Mouse (Mus musculus) liver, adult 2 months (tissue): Measurements from ENCODE around the gene Nanos2. TPM values are rescaled to one million over a fixed set of nuclear protein-coding genes. Genes with fewer than 3 reads are reported as not detected.

Experiments used
- DNase-seq: peaks from one replicate; pipeline ENCODE4 v3.0.0-alpha.2; 2011; ENCODE audit warnings: low read depth, low spot score; ENCODE audit errors: extremely low read depth
- H3K27ac ChIP-seq: fragments of 200-500 bp; replicated peaks from 2 replicates; pipeline ENCODE4 v1.5.1; 2012; ENCODE audit warnings: low read depth, mild to moderate bottlenecking, control low read depth, inconsistent platforms, low read length; ENCODE audit not compliant: insufficient read depth
- H3K27me3 ChIP-seq: fragments of 200-500 bp; 2 replicates; pipeline ENCODE4 v1.6.1; 2012; ENCODE audit warnings: mild to moderate bottlenecking, moderate library complexity, low read length, inconsistent platforms; ENCODE audit not compliant: control insufficient read depth, insufficient read depth
- H3K36me3 ChIP-seq: fragments of 200-500 bp; 2 replicates; pipeline ENCODE4 v1.6.1; 2012; ENCODE audit warnings: low read length, inconsistent platforms; ENCODE audit not compliant: control insufficient read depth, insufficient read depth
- H3K4me1 ChIP-seq: fragments of 200-500 bp; 2 replicates; pipeline ENCODE4 v1.6.1; 2011; ENCODE audit warnings: low read length; ENCODE audit not compliant: control insufficient read depth, insufficient read depth
- H3K4me3 ChIP-seq: fragments of 200-500 bp; 2 replicates; pipeline ENCODE4 v1.5.1; 2011; ENCODE audit warnings: low read depth, mild to moderate bottlenecking, control low read depth, low read length, moderate library complexity; ENCODE audit not compliant: insufficient read depth
- H3K79me2 ChIP-seq: fragments of 200-500 bp; 2 replicates; pipeline ENCODE4 v1.6.1; 2012; ENCODE audit warnings: inconsistent platforms, mild to moderate bottlenecking, low read length, moderate library complexity; ENCODE audit not compliant: control insufficient read depth, insufficient read depth
- H3K9ac ChIP-seq: fragments of 200-500 bp; 2 replicates; pipeline ENCODE4 v1.6.1; 2012; ENCODE audit warnings: low read depth, mild to moderate bottlenecking, control low read depth, inconsistent platforms, low read length
- CTCF ChIP-seq: fragments of 200-500 bp; IDR thresholded peaks from 2 replicates; pipeline ENCODE4 v1.5.1; 2011; ENCODE audit warnings: low read depth, low read length, control low read depth
- POLR2A ChIP-seq: fragments of 200-500 bp; IDR thresholded peaks from 2 replicates; pipeline ENCODE4 v1.6.1; 2011; ENCODE audit warnings: low read length, control low read depth; ENCODE audit not compliant: insufficient read depth; ENCODE audit errors: extremely low read depth
- WGBS: fragments of 180-500 bp; shearing (Covaris S2); methylation state at CpG from one replicate; pipeline ENCODE4 v1.1.7; 2018; 5-methylcytosine and 5-hydroxymethylcytosine counted together
- polyA plus RNA-seq: library from polyadenylated mRNA; depleted of rRNA; stranded (reverse); fragments of >200 nt; gene quantifications from 2 replicates; pipeline ENCODE4 v1.2.3, GENCODE M21; 2012
- total RNA-seq: library from RNA; depleted of rRNA; stranded (reverse); fragments of >200 nt; gene quantifications from 2 replicates; pipeline ENCODE4 v1.2.3, GENCODE M21; 2014

Nanos2 gene
- total and polyA plus RNA-seq, 2 experiments, result not detected

DNA sequence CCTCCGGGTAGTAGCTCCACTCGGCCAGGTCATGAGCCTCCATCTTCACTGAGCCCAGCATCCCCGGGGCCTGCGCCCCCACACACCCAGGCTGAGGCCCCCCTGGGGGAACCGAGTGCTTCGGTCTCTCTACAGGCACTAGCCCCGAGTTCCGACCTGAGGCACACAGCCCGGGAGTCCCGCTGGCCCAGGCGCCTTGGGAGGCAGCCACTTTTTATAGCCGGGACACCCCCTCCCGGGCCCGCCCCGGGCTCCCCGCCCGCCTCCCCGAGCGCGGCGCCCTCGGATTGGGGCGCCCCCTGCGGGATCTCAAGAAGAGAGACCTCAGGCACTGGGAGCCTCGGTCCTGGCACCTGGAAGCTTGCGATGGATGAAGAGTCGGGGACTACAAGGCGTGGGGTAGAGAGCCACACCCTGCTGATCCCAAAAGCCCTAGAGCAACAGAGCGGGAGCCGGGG, 36.2 kb downstream of the Nanos2 start, which contains the start of gene Foxa3:
Gene Foxa3 (minus strand): TSS at position 182 of the 458 bp plus-strand sequence.
- Histone ChIP-seq H3K4me3 (peak within 1 kb of the TSS; percentile 99), H3K79me2 (peaks cover 25% of the 10 kb centered on the region; the same call in 1 of the 2 replicates), H3K9ac (peak within 1 kb of the TSS; percentile 99), H3K4me1 (peaks cover 12% of the 10 kb centered on the region), H3K36me3 (no peaks in the 10 kb centered on the region), H3K27ac (peak within 1 kb of the TSS; percentile 93), H3K27me3 (no peaks in the 10 kb centered on the region)
- WGBS, result 1% methylated on average over 30 of the region's 30 CpGs
- peak; percentile 98 for TF ChIP-seq POLR2A
- TF ChIP-seq CTCF, result peak; percentile 70
- DNase-seq, result peak; percentile 73

DNA sequence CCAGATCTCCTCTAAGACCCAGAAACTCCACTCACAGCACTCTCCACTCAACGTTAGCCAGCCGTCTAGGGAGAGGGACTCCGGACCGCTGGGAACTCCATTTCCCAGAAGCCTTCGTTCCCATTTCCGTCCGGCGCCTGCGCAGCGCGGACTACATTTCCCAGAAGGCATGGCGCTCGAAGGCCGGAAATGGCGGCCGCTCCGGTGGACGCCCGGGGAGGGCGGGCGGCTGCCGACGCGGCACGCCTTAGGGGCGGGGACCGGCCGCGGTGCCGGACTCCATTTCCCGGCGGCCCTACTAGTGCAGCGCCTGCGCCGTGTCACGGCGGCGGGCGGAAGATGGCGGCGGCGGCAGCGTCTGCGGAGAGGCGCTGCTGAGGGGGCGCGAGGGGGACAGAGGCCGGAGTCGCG, 36.9 kb downstream of the Nanos2 start, which contains the start of gene Sympk:
Gene Sympk (plus strand): TSS at position 282 of the 411 bp plus-strand sequence.
- no peak for TF ChIP-seq CTCF
- 0 out of 2 replicates have a peak, but pooled peaks have one; percentile 33 for TF ChIP-seq POLR2A
- H3K4me3 ChIP-seq, result peak within 1 kb of the TSS; percentile 99
- peak; percentile 82 for DNase-seq
- peak within 1 kb of the TSS; percentile 99 for H3K9ac ChIP-seq
- WGBS, result 1% methylated on average over 45 of the region's 50 CpGs
- H3K27ac ChIP-seq, result peak within 1 kb of the TSS; percentile 93
- peaks cover 25% of the 10 kb centered on the region; the same call in 1 of the 2 replicates for H3K79me2 ChIP-seq
- no peaks in the 10 kb centered on the region for H3K36me3 ChIP-seq
- no peaks in the 10 kb centered on the region for H3K27me3 ChIP-seq
- peaks cover 8% of the 10 kb centered on the region; the same call in 1 of the 2 replicates for H3K4me1 ChIP-seq

DNA sequence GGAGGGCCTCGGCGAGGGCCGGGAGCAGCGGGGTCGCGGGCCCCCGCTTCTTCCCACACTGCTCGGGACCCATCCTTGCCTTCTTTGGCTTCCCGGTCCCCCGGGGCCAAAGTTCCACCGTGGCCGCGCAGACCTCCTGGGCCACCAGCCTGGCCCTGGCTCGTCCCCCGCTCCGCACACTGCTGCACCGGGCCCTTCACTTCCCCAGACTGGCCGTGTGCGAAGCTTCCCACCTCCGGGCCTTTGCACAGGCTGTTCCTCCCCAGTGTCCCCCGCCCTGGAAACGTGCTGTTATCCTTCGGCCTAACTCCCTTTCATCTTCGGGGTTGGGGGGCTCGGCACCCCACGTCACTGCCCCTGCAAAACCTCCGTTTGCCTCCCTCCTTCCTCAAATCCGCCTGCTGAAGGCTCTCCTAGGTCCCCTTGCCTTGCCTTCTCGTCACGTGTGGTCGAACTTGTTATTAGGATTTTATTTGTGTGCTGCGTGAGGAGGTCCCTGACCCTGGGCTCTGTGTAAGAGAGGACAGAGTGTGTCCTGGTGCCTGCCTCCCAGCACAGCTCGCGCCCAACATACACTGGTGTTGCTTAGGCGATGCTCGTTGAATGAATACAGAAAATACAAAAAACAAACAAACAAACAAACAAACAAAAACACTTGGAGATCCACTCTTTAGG, 37.5 kb downstream of the Nanos2 start:
- peak overlapping the region; percentile 95 for H3K9ac ChIP-seq
- H3K27me3 ChIP-seq, result no peaks in the 10 kb centered on the region
- H3K27ac ChIP-seq, result peak overlapping the region; percentile 28; the same call in 1 of the 2 replicates
- WGBS, result under 1% methylated on average over 32 of the region's 36 CpGs
- peaks cover 25% of the 10 kb centered on the region; the same call in 1 of the 2 replicates for H3K79me2 ChIP-seq
- H3K4me1 ChIP-seq, result peaks cover 4% of the 10 kb centered on the region; the same call in 1 of the 2 replicates
- peak overlapping the region; percentile 95 for H3K4me3 ChIP-seq
- H3K36me3 ChIP-seq, result peaks cover 2% of the 10 kb centered on the region; the same call in 1 of the 2 replicates
- no peak for TF ChIP-seq POLR2A
- no peak for TF ChIP-seq CTCF
- no peak for DNase-seq

DNA sequence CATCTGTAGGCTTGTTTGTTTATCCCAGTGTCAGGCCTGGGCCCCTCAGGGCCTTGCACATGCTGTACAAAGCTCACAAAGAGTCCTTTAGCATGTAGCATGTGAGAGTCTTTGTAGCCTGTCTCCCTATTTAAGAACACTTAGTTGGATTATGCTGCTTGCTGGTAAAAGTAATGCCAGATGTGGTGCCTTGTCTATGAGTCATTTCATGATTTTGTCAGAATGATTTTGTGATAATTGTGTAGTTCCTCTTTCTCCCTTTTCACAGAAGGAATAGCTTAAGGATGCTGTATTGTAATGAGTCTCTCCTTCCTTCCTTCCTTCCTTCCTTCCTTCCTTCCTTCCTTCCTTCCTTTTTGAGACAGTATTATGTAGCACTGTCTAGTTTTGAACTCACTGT, 40.9 kb downstream of the Nanos2 start:
- H3K27ac ChIP-seq, result no peak overlapping the region
- H3K79me2 ChIP-seq, result peaks cover 10% of the 10 kb centered on the region; the same call in 1 of the 2 replicates
- no peak overlapping the region for H3K4me3 ChIP-seq
- no peak for DNase-seq
- peaks cover 17% of the 10 kb centered on the region for H3K36me3 ChIP-seq
- H3K4me1 ChIP-seq, result 0 out of 2 replicates have a peak, but pooled peaks cover 2% of the 10 kb centered on the region
- H3K9ac ChIP-seq, result no peak overlapping the region
- TF ChIP-seq POLR2A (no peak), CTCF (no peak)
- no peaks in the 10 kb centered on the region for H3K27me3 ChIP-seq

DNA sequence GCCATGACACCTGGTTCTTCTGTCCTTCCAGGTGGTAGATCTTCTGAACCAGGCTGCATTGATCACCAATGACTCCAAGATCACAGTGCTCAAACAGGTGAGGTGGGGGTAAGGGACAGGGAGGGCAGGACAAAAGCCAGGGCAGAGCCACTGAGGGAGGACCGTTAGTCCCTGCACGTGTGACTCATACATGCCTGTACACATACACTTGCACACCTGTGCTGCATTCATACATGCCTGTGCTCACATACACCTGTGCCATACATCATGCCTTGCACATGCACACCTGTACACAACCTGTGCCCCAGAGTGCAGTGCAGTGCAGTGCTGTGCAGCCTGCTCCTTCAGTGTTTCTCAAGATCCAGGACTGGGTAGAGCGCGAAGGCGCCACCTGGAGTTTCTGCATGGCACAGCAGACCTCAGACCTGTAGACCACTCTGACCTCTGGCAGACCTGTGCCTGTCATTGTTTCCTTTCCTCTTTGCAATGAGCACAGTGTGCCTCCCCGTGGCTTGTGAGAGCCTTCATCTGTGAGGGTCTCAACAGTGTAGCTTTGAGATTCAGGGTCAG, 42.0 kb downstream of the Nanos2 start:
- peaks cover 7% of the 10 kb centered on the region; the same call in 1 of the 2 replicates for H3K79me2 ChIP-seq
- DNase-seq, result no peak
- no peak overlapping the region for H3K4me3 ChIP-seq
- H3K27me3 ChIP-seq, result no peaks in the 10 kb centered on the region
- peaks cover 17% of the 10 kb centered on the region for H3K36me3 ChIP-seq
- H3K27ac ChIP-seq, result no peak overlapping the region
- WGBS, result 74% methylated on average over 6 of the region's 6 CpGs
- H3K9ac ChIP-seq, result no peak overlapping the region
- no peak for TF ChIP-seq POLR2A
- peak; percentile 85 for TF ChIP-seq CTCF
- 0 out of 2 replicates have a peak, but pooled peaks cover 2% of the 10 kb centered on the region for H3K4me1 ChIP-seq
